Mouse (Mus musculus) thymus, postnatal 14 days (tissue): ENCODE data around the gene Gm6993.

ENCODE experiments used
- DNase-seq: peaks from one replicate; pipeline ENCODE4 v3.0.0; 2021

The Gm6993 gene

DNA sequence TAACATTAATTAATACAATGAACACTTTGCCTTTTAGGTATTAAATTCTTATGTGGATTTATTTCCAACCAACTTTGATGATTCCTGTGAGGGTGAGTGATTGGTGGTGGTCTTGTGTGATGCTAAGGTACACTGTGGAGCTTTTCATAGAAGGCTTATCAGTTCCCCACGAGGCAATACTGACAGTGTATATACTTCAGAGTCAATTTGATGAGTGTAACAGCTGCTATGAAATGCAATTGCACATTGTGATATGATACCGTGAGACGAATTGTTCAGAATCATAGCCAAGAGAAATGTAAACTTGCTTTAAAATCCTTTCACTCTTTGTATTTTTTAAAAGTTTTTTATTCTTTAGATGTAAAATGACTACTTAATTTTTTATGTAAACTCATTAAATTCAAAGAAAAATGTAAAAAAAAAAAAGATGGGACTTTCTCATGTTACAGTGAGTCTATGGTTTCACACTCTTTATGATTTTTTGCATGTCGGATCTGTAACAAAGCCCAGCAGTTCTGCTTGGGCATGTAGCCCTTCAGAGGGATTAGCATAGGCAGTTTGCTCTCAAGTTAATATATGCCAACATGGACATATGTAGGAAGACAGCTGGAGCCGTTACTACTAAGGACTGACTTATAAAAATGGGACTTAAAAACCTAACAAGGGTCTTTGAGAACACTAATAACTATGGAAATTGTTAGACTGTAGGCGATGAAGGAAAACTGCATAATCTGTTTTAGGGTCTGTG, 1.2 kb downstream of the Gm6993 start:
- DNase-seq = no peak

DNA sequence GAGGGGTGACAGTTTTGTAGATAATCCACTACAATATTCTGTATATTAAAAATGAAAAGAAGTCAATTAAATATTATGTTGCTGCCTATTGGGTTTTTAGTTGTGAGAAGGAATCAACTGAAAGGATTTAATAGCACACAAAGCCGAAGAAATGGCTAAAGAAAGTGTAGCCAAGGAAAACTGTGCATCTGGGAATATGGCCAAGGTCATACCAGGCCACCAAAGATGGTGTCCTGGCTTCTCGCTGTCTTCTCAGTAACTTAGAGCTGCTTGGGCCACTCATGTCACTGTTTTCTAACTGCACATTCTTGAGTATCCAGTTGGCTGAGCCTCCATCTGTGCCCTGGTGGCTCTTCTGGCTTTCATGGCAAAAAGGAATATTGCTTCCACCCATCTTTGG, 3.4 kb downstream of the Gm6993 start:
- no peak for DNase-seq

DNA sequence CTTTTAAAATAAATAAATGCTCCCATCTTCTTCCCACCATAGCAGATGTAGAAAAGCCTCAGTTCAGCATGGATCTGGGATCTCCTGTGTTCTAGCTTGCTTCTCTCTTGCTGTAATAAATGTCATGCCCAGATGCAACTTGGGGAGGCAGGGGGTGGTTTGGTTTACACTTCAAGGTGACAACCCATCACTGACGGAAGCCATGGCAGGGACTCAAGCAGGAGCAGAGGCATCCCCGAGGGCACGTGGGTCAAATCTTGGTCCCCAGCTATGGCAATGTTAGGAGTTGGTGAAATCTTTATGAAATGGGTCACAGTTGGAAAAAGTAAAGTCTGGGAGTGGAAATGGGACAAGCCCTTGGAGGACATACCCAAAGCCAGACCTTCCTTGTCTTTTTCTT, 4.1 kb downstream of the Gm6993 start:
- no peak for DNase-seq

DNA sequence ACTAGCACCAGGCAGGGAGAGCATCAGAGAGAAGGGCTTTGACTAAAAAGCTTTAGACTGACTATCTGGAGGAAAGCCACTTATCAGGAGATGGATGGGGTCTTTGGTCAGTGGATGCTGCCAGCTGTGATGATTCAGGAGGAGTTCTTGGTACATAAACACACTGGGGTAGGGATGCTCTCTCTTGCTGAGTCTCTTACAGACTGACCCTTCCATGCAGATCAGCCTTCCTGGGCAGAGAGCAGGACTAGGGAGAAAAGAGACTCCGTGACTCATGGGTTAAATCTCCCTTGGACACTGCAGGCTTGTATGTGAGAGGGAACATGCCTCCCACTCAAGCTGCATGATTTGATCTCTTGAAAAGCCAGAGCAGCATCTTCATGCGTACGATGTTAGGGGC, 5.6 kb downstream of the Gm6993 start:
- DNase-seq = no peak

DNA sequence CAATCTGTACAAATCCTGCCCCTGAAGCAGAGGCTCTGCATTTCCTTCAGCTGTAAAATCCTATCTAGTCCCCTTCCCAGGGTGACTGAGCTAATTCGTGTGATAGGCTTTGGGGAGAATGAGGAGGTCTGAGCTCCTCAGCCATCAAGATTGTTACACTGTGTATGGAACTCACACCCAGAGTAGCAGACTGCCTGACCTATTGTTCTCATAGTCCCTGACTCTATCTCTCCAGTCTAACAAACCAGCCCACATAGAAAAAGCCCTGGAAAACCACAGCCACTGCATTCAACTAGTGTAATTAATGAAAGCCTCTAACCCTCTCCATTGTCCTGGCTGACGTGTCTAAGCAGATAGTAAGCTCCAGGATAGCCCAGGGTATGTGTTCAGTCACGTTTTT, 6.0 kb downstream of the Gm6993 start:
- no peak for DNase-seq

DNA sequence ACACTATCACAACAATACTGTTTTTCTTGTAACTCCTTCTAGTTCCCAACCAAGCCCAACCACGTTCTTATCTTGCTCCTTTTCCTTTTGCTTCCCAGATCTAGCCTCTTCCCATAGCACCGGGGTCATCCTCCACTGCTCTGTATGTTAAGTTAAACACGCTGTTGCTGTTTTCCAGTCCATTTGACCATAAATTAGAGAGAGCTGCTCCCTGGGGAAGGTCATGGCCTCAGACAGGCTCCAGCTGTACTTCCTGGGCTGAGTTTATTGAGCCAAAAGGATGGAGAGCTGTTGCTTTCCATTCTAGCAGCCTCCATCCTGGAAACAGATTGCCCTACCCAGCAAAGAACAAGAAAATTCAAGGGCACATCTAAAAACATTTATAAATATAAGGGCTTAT, 7.6 kb downstream of the Gm6993 start:
- DNase-seq = no peak

DNA sequence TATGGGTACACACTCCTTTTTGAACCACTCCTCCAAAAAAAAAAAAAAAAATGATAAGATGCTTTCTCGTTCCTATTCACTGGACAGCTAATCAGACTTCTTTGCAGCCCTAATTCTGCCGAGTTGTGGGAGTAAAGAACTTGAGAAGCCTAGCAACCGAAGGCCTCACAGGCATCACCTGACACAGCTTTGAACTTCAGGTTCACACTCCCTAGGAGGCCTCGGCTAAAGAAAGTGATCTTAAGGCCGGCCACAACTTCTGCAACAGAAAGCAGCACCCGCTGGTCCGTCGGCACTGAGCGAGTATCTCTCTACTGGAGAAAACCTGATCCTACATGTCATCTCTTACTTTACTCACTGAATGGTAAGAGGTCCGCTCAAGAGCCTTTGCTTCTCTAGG, 8.1 kb downstream of the Gm6993 start:
- DNase-seq = no peak

DNA sequence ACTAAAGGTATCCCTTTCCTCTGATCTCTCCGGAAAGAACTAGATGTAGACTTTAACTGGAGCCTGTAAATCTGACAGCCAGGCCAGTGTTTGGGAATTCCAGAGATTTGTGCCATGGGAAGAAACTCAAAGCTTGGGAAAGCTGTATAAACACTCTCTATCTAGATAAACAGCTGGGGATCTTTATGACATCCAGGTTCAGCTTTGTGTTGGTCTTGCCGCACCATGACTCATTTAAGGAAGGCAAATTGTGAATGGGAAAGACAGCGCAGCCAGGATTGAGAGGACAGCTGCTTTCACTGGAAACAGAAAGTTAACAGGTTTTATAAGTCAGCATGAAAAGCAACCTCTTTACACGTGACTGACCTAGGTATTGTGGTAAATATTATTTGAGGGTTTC, 11.7 kb downstream of the Gm6993 start:
- DNase-seq = no peak

DNA sequence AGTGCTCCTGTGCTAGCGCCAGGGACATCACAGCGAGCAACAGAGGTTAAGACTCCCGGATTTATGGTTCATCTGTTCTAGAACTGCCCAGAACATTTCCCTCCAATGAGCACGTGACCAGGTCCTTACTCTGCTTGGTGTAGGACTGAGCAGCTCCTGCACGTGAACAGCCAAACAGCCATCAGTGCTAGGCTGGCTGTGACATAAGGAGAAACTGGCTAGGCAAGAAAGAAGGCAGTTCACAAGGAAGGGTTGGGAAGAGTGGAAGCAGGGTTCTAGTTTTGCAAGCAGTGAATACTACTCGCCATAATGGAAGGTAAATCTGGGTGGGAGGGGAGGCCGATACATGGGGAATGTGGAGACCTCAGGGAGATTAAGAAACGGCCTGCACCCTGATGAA, 14.4 kb downstream of the Gm6993 start:
- DNase-seq = no peak

DNA sequence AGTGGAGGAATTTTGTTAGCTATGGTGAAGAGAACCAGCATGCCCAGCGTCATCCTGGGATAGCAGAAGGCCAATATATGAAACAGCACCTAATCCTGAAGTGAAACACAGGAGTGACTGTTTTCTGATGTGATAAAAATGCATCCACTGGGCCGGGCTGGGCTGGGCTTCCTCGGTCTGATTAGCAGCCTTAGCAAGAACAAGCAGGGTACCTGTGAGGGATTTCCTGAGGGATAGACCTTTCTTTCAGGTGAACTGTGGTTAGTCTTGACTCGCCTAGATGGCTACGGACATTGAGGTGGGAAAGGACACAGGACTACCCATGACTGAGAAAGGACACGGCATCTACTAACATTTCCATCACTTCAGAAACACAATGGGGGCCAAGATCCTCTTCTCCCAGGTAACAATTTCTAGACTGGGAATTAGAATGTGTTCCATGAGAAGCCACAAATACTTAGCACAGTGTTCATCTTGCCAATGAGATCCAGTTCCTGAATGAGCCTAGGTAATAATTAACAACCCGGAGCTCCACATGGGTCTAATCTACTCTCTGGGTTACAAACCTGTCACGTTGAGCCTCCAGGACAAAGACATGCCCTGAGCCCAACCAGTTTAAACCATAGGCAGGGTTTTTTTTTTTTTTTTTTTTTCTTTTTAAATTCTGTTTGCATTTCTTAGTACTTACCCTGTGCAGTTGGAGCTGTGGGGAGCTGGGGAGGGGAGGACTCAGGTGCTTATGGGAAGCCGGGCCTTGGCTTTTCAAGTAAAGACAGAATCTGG, 15.7 kb downstream of the Gm6993 start:
- no peak for DNase-seq

DNA sequence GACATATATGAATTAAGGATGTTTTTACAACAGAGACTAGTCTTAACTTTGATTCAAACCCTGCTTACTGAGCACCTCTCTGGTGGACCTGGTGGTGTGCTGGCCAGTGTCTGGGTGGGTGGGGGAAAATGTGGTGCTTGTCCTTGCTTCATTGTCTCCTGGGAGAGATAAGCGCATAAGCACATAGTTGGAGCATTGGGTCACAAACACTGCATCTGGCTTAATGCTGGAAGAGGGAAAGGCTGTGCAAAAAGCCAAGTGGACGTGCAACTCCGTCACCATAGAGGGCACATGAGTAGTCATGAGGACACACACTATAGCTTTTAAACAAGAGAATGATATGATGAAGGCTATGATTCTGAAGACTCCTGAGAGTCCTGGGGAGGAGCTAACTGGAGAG, 21.3 kb downstream of the Gm6993 start:
- DNase-seq = no peak

DNA sequence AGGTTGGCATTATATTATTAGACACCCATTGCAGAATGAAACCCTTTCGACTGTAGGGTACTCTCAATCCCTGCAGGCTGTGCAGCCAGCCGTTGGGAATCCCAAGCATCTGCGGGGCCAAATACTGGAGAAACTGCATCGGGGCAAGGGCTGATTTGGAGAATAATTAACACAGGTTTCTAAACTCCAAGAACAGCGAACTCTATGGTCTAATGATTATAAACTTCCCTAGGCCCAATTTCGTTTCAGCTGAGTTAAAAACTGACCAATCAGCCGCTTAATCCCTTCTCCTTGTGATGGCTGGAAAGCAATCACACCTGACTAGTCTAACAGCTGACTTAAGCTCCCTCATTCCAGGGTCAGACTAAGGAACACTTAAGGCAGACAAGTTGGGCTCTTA, 23.4 kb downstream of the Gm6993 start:
- DNase-seq = no peak

DNA sequence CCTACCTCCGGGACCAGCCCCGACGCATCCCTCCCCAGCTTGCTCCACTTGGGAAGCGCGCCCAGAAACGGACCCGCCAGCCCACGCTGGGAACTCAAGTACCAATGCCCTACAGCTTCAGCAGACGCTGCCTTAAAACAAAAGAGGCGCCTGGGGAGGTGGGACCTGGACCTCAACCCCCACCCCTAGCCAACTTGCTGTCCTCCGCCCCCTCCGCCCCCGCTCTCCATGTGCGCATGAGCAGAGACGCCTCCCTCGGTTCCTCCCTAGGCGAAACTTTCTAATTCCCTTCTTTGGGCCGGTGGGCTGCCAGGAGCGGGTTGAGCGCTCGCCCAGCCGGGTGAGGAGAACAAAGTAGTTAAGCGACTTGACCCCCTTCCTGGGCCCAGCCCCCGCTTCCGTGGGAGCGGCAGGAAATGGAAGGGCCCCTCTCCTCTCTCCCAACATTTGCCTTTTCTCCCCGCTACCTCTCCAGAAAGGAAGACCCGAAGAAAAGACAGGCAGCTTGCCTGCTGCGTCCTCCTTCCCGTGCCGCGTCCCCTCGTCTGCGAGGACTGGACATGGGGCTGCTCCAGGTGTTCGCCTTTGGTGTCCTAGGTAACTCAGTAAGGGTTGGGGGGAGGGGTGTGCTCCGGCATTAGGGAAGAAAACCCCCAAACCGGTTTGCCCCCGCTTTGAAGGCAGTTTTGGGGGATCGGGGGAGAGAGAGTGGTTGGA, 24.6 kb downstream of the Gm6993 start, which contains the start of gene Lamb1:
Gene Lamb1 (plus strand): TSS at position 230 of the 717 bp plus-strand sequence.
- DNase-seq = no peak

DNA sequence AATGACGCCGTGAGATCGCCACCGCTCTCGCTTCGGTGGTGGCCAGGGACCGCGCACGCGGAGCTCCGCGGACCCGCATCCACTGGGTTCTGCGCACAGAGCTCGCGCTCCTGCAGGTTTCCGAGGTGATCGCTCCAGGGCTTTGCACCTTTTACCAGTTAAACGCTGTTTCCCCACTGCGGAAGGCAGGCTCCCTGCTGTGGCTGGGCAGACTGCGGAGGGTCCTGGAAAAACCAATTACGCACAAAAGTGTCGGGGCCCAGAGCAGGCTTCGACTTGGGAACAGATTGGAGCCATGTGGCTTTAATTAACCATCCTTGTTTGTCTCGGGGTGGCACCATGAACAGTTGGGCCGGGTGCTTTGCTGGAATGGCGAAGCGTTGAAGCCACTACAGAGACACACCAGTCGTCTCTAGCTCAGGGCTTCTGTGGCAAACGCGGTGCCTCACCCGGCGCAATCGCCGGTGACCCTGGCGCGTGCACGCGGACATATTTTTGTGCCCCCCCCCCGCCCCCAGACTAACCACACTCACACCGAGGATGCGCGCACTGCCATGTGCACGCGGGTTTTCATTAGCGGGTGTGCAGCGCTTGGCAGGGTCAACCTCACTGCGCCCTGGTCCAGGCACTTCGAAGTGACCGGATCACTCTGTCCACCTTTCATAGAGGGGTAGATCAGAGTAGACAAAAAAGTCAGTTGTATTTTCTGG, 25.3 kb downstream of the Gm6993 start:
- no peak for DNase-seq

DNA sequence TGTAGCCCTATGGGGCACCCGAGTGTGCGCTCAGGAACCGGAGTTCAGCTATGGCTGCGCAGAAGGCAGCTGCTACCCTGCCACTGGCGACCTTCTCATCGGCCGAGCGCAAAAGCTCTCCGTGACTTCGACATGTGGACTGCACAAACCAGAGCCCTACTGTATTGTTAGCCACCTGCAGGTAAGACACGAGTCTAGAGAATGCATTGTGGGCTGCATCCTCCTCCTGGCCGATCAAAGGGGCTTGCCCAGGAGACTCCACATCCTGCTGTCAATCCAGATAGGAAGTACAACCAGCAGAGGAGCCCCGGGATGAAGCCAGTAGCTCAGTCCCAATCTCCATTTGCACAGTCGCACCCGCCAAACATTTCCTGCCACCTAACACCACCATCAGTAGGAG, 26.1 kb downstream of the Gm6993 start:
- no peak for DNase-seq

DNA sequence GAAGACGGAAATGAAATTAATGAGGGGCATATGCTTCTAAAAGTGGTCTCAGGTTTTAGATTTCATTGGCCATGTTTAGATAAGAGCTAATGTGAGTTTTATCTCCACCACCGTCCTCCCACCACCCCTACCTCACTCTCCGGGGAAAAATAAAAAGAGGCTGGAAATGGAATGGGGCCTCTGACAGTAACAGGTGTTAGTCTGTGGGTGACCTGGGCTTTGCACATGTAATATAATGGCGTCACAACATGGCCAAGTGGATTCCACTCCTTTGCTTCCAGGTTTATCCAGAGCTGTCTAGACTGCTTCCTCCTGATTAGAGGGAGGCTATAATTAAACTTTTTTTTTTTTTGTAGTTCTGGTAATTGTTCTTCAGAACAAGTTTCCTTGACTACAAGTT, 26.8 kb downstream of the Gm6993 start:
- no peak for DNase-seq

DNA sequence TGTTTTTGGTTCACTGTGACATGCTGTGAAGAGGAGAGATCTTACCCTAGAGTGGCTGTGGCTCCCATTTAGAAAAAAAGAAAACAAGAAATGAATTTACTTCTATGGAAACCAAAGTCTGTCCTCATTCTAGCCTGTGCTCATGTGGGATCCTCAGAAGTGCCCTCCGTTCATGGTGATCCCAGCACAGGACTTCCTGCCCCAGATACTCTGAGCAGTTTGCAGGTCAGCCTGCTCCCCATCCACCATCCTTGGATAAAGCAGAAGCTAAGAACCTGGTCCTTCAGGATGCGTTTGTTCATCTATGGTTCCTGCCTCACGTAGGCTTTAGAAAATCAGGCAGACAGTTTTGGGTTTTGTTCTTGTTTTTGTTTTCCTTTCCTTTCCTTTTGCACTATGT, 27.7 kb downstream of the Gm6993 start:
- no peak for DNase-seq

DNA sequence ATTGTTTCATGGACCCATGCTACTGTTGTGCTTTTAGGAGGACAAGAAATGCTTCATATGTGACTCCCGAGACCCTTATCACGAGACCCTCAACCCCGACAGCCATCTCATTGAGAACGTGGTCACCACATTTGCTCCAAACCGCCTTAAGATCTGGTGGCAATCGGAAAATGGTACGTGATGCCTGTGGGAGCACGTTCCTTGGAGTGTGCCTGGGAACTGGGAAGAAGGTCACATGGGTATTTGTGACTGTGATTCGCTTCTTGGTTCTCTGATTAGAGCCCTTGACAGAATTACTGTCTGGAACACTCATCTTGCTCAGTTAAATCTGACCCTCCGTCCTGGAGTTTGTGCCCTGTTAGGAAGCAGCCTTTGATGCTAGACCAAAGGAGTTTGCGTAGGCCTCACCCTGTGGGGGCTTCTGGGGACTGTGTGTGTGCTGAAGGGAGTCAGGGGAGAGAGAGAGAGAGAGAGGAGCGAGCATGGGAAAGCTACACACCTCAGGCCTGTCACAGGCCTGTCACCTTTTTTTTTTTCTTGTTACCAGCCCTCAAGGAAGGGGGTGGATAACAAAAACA, 28.5 kb downstream of the Gm6993 start:
- DNase-seq = no peak

DNA sequence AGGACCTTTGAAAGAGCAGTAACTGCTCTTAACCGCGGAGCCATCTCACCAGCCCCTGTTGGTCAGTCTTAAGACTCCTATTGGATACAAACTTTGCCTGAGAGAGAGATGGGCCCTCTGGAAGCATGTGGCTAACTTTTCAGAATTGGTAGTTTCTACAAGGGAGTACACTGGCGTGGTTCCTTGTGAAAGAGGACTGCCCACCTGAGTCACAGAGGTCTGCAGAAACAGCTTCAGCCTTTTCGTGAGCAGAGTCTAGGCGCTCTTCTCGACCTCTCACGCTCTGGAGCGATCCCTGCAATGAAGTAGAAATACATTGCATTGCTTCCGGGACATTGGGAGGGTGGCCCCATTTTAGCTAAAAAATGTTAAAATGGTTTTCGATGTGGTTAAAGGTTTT, 29.8 kb downstream of the Gm6993 start:
- no peak for DNase-seq

DNA sequence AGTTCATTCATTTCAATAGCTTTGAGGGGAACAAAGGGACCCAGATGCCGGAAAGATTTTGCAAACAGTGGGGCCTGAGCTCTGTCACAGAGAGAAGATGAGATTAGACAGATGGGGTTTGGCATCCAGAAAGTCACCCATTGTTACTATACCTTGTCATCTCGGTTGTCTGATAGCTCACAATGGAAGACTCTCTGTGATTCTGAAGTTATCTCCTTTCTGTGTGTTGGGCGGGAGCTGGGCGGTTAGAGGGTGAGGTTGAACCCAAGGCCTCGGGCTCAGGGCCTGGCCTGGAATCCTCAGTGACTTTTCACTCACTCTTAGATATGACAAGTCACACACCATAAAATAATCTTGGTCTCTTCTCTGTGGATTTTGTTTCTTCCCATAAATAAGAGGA, 30.2 kb downstream of the Gm6993 start:
- DNase-seq = no peak

DNA sequence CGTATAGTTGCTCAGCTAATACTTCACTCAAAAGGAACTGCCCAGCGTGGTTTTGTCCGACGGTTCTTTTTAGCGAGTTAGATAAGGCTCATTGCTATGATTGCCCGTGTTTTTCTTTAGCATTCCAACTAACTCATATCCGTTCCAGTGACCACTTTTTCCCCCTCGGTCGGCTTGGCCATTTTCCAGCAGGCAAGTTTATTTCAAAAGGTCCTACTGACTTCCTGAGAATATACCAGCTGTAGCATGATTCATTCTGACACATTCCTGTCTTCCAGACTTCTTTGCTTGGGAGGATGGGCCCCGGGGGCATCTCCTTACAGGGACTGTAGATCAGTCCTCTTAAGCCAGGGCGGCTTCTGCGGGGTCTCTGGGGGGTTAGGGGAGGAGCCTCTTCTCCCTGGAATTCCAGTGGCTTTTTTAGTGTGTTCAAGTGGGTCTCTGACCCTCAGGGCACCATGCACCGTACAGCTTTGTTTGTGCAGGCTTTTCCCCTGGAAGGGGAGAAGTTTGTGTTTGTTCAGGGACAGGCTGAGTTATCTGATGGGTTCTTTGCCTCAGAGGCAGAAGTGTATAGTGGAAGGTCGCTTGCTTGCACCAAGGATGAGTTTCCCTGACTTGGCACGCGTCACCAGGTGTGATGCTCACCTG, 30.9 kb downstream of the Gm6993 start:
- DNase-seq = no peak

DNA sequence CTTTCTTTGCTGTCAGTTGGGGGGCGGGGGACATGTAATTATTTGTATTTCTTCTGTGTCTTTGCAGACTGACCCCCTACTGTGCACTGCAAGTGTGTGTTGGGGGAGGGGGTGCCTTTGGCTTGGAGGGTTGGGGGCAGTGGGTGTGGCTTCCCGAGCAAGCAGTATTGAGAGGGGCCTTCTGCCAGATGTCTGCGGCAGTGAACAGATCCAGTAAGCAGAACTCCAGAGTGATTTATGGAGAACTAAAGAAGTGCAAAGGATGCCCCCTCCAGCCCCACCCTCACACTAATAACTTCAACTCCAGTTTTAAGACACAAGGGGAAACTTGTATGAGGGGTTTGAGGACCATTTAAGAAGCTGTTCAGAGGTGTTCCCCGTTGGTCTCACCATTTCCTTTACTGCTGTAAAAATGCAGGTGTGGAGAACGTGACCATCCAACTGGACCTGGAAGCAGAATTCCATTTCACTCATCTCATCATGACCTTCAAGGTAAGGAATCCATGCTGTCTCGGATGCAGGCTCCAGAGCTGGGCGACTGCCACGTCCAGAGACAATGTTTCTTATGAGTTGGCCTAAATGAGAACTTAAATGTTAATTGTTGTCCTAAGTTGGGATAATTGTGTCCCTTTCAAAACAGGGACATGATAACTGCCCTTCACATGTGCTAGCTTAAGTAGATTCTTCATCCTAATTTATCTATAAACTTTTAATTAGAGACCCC, 31.6 kb downstream of the Gm6993 start:
- no peak for DNase-seq
